Mouse (Mus musculus) E14TG2a.4 (cell line): Measurements from ENCODE around the gene Ccdc148.

Experiments used
- H3K27me3 ChIP-seq: 2 replicates; pipeline ENCODE4 v1.6.1; 2014; ENCODE audit warnings: low read length, control low read depth; ENCODE audit not compliant: insufficient read depth
- H3K36me3 ChIP-seq: 2 replicates; pipeline ENCODE4 v1.6.1; 2014; ENCODE audit warnings: low read length, control low read depth; ENCODE audit not compliant: insufficient read depth
- H3K4me1 ChIP-seq: replicated peaks from 2 replicates; pipeline ENCODE4 v1.6.1; 2014; ENCODE audit warnings: low read depth, low read length, control low read depth
- H3K4me3 ChIP-seq: replicated peaks from 2 replicates; pipeline ENCODE4 v1.5.1; 2014; ENCODE audit warnings: mild to moderate bottlenecking, low read length
- H3K9me3 ChIP-seq: 2 replicates; pipeline ENCODE4 v1.6.1; 2014; ENCODE audit warnings: low read length, control low read depth
- CTCF ChIP-seq: conservative IDR thresholded peaks from 2 replicates; pipeline ENCODE4 v1.5.1; 2014; ENCODE audit warnings: low read length
- NANOG ChIP-seq: IDR thresholded peaks from 2 replicates; pipeline ENCODE4 v1.6.1; 2014; ENCODE audit warnings: borderline replicate concordance, low read length, mixed read lengths
- POU5F1 ChIP-seq: IDR thresholded peaks from 2 replicates; pipeline ENCODE4 v1.6.1; 2014; ENCODE audit warnings: low read length, borderline replicate concordance

Ccdc148 gene

DNA sequence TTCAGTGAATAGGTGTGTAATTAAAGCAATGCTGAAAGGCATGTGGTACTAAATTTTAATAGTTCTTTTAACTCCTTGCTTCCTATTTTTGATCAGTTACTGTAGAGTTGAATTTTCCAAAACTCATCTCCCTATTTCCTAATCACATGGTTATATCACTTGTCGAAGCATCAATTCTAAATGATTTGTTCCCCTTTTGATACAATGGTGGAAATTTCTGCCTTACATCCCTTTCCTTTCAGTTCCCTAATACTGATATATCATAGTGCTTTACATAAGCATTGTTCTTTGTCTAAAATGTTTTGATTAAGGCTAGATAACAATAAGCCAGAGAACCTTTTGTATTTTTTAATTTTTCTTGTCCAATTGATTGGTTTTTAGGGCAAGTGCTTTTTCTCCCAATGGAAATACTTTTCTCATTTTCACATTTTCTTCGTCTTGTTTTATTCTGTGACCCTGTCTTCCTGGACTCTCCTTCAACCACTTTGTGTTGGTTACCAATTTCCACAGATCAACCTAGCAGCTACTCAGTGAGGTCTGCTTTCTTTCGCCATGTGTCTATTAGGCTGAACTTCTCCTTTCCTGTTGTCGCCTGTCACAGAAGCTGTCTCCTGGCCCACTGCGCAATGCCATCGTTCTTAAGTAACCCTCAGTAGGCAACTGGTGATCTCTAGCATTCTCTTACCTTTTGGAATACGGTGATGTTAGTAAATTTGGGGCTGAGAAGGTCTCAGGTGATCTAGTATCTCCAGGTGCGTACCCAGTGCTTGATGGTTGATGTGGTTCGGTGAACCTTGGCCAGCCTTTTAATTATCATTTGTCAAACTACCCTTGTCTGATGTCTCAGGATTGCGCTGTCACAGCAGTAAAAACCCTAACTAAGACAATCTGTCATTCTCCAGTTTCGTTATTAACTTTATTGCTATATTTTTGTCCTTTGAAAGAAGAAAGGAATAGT is 23.9 kb upstream of the Ccdc148 start:
- Histone ChIP-seq H3K9me3 (no peaks in the 10 kb centered on the region), H3K4me3 (no peak overlapping the region), H3K4me1 (peaks cover 76% of the 10 kb centered on the region), H3K27me3 (no peaks in the 10 kb centered on the region), H3K36me3 (peaks cover 25% of the 10 kb centered on the region)
- TF ChIP-seq CTCF = no peak
- TF ChIP-seq NANOG = no peak
- TF ChIP-seq POU5F1 = no peak

DNA sequence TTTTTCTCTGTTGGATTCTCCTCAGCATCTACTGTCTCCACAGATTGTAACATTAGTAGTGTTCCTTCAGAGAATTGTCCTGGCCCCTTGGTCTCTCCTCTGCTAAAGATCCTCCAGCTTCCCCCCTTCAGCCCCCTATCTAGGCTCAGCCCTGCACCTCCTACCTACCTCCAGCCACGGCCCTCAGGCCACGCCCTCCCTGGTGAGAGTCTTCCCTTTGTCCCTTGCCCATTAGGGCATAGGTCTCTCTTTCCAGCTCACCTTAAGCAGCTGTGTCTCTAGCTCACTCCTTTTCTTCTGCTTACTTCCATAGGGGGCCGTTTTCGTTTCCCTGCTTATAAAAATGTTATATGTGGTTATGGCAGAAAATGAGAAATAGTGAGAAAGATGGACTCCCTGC is 23.1 kb upstream of the Ccdc148 start:
- no peak for TF ChIP-seq POU5F1
- no peak for TF ChIP-seq NANOG
- no peak for TF ChIP-seq CTCF
- peaks cover 18% of the 10 kb centered on the region for H3K36me3 ChIP-seq
- no peak overlapping the region for H3K4me3 ChIP-seq
- no peaks in the 10 kb centered on the region for H3K27me3 ChIP-seq
- H3K4me1 ChIP-seq = peaks cover 79% of the 10 kb centered on the region
- H3K9me3 ChIP-seq = no peaks in the 10 kb centered on the region

DNA sequence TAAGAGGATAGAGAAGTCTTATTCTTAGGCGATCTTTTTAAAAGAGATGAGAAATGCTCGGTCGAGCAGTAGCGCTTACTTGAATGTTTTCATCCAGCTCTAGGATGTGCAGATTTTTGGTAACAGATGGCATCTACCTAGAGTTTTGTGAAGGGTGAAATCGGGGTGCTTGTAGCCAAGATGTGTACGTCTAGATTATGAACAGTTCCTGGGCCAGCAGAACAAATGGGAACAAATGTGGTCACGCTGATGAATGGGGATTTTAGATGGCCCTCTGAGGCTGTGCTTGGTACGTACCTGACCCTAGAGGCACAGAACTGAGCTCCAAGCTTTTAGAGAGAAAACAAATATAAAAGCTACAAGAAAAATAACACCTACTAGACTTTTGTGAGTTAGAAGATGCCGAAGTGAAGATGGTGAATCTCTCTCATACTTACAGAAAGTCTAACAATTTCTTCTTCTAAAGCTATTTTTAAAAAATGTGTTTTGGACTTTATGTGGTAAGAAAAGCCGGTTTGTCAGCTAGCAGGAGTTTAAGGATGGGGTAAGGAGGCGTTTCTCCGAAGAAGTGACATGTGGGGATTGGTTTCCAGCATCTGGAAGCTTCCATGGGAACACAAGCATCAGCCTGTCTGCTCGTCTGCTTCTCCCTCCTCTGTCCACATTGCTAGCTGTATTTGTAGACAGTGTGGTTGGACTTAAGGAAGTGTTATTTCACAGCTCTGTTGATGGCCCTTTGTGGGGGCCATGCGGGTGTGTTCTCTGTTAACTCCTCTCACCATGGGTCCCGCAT is 21.0 kb upstream of the Ccdc148 start:
- Histone ChIP-seq H3K4me3 (no peak overlapping the region), H3K4me1 (peaks cover 77% of the 10 kb centered on the region), H3K27me3 (no peaks in the 10 kb centered on the region), H3K36me3 (peaks cover 4% of the 10 kb centered on the region; the same call in 1 of the 2 replicates), H3K9me3 (no peaks in the 10 kb centered on the region)
- TF ChIP-seq CTCF (no peak), NANOG (no peak), POU5F1 (no peak)

DNA sequence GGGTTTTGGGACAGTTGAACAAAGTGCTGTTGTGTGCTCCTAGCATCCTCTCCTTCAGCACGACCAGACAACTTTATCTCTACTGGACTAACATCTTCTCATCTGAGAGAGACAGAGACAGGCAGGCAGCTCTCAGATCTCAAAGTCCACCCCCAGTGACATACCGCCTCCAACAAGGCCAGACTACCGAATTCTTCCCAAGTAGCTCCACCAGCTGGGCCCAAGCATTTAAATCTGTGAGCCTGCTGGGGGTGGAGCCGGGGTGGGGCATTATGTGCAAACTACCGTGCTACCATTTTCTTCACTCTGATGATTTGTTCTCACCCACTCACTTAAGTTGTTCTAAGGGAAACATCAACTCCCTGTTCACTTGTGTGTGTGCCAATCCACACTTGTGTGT is 19.0 kb upstream of the Ccdc148 start:
- Histone ChIP-seq H3K4me1 (peaks cover 86% of the 10 kb centered on the region), H3K27me3 (no peaks in the 10 kb centered on the region), H3K4me3 (no peak overlapping the region), H3K36me3 (peaks cover 2% of the 10 kb centered on the region; the same call in 1 of the 2 replicates), H3K9me3 (no peaks in the 10 kb centered on the region)
- TF ChIP-seq POU5F1 (no peak), CTCF (no peak), NANOG (no peak)

DNA sequence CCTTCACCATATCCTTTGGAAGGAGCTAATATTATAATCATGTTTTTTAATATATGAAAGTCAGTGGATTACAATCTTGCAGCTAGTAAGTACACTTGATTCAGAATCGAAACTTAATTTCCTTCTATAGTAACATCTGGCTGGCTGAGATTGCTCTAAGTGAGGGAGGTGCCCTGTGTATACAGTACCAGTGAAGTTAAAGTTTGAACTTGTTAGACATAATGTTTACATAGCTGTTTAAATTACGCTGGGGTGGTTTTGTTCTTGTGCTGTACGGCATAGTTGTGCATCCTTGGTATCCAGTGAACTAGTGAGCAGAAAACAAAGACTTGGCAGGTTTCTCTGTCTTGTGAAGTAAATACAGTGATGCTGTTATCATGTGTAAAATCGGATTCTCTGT is 18.5 kb upstream of the Ccdc148 start:
- TF ChIP-seq POU5F1 (no peak), CTCF (no peak), NANOG (no peak)
- Histone ChIP-seq H3K4me1 (peaks cover 91% of the 10 kb centered on the region), H3K4me3 (no peak overlapping the region), H3K27me3 (no peaks in the 10 kb centered on the region), H3K36me3 (no peaks in the 10 kb centered on the region), H3K9me3 (no peaks in the 10 kb centered on the region)

DNA sequence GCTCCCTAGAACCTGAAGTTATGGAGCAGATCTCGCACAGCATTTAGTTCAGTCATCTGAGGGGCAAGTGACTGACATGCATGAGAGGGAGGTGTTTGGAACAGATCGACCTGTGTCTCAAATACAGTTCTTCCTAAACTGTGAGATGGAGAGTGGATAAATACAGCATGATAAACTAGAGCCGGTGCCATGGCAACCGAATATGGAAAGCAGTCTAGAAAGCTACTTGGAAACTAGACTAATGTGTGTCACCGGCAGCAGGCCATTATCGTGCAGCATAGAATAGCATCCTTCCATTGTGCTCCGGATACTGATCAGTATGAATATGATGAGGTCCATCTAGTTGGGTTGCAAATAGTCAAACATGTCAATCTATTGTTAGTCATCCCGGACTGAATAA is 17.7 kb upstream of the Ccdc148 start:
- no peaks in the 10 kb centered on the region for H3K27me3 ChIP-seq
- peaks cover 92% of the 10 kb centered on the region for H3K4me1 ChIP-seq
- no peaks in the 10 kb centered on the region for H3K36me3 ChIP-seq
- TF ChIP-seq CTCF (no peak), POU5F1 (no peak), NANOG (no peak)
- no peak overlapping the region for H3K4me3 ChIP-seq
- no peaks in the 10 kb centered on the region for H3K9me3 ChIP-seq

DNA sequence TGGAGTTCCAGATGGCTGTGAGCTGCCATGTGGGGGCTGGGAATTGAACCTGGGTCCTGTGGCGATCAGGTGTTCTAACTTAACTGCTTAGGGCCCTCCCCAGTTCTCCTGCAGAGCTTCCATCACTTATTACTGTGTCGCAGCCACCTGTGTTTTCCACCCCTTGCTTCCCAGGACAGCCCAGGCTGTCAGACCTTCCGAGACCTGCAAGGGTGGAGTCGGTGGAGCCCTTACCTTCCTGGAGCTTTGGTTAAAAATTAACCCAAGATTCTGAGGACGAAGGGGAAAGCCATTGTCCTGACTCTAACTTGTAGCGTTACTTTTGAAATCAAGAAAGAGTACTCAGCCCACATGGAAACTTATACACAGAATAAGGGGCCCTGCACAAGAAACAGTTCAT is 15.4 kb upstream of the Ccdc148 start:
- no peak overlapping the region for H3K4me3 ChIP-seq
- TF ChIP-seq CTCF = no peak
- TF ChIP-seq NANOG = no peak
- no peak for TF ChIP-seq POU5F1
- H3K36me3 ChIP-seq = no peaks in the 10 kb centered on the region
- no peaks in the 10 kb centered on the region for H3K9me3 ChIP-seq
- peaks cover 91% of the 10 kb centered on the region for H3K4me1 ChIP-seq
- H3K27me3 ChIP-seq = no peaks in the 10 kb centered on the region

DNA sequence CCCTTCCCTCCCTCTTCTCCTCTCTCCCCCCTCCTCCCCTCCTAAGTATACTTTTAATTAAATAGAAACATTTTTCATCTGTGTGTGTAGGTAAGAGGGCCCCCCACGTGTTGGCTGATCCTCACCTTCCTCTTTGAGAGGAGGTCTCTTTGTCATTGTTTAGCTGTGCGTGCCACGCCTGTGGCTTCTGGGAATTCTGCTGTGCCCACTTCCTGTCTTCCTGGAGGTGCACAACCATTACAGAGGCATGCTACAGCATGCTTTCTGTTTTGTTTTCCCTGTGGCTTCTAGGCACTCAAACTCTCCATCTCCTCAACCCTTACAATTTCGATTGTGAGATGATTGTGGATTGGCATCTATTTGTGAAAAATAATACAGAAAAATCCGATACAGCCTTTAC is 11.1 kb upstream of the Ccdc148 start:
- H3K36me3 ChIP-seq = no peaks in the 10 kb centered on the region
- H3K27me3 ChIP-seq = no peaks in the 10 kb centered on the region
- H3K9me3 ChIP-seq = no peaks in the 10 kb centered on the region
- TF ChIP-seq NANOG (no peak), CTCF (no peak), POU5F1 (no peak)
- peak overlapping the region; percentile 54; the same call in 1 of the 2 replicates for H3K4me3 ChIP-seq
- H3K4me1 ChIP-seq = peaks cover 97% of the 10 kb centered on the region

DNA sequence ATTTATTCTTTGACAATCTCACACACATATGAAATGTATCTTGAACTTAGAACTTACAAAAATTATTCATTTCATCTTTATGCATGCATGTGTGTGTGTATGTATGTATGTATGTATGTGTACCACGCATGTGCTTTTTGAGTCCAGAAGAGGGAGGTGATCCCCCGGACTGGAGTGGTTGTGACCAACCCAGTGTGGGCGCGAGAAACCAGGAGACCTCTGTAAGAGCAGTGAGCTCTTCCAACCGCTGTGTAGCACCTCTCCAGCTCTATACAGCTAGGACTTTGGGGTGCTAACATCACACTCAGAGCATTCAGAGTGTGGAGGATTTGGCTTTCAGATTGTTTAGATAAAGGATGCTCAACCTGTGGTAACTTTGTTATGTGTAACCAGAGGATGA is 10.1 kb upstream of the Ccdc148 start:
- H3K27me3 ChIP-seq = no peaks in the 10 kb centered on the region
- H3K4me1 ChIP-seq = peaks cover 96% of the 10 kb centered on the region
- no peaks in the 10 kb centered on the region for H3K9me3 ChIP-seq
- no peak for TF ChIP-seq CTCF
- no peak for TF ChIP-seq POU5F1
- TF ChIP-seq NANOG = no peak
- H3K4me3 ChIP-seq = peak overlapping the region; percentile 54
- 0 out of 2 replicates have a peak, but pooled peaks cover under 1% of the 10 kb centered on the region for H3K36me3 ChIP-seq
